Mouse (Mus musculus) brain, embryonic 14.5 days (tissue): Measurements from ENCODE around the gene Kyat3. TPM values are rescaled to one million over a fixed set of nuclear protein-coding genes. Genes with fewer than 3 reads are reported as not detected.

ENCODE experiments used
- DNase-seq: peaks from one replicate; pipeline ENCODE4 v3.0.0-alpha.2; 2011; ENCODE audit warnings: low read depth
- CTCF ChIP-seq: fragments of 200-500 bp; IDR thresholded peaks from 2 replicates; pipeline ENCODE4 v1.5.1; 2012; ENCODE audit warnings: inconsistent platforms, mild to moderate bottlenecking, moderate library complexity, borderline replicate concordance; ENCODE audit not compliant: insufficient read depth, insufficient read length; ENCODE audit errors: extremely low read depth
- POLR2A ChIP-seq: fragments of 200-500 bp; IDR thresholded peaks from 2 replicates; pipeline ENCODE4 v1.6.1; 2012; ENCODE audit warnings: mild to moderate bottlenecking, inconsistent platforms, borderline replicate concordance; ENCODE audit not compliant: poor library complexity, insufficient read depth, insufficient read length, severe bottlenecking; ENCODE audit errors: extremely low read depth
- polyA plus RNA-seq: library from polyadenylated mRNA; depleted of rRNA; stranded (reverse); fragments of >200 nt; gene quantifications from 2 replicates; pipeline ENCODE4 v1.2.3, GENCODE M21; 2012; rRNA removed

The Kyat3 gene
- polyA plus RNA-seq, 1 experiment = 3.2 TPM

DNA sequence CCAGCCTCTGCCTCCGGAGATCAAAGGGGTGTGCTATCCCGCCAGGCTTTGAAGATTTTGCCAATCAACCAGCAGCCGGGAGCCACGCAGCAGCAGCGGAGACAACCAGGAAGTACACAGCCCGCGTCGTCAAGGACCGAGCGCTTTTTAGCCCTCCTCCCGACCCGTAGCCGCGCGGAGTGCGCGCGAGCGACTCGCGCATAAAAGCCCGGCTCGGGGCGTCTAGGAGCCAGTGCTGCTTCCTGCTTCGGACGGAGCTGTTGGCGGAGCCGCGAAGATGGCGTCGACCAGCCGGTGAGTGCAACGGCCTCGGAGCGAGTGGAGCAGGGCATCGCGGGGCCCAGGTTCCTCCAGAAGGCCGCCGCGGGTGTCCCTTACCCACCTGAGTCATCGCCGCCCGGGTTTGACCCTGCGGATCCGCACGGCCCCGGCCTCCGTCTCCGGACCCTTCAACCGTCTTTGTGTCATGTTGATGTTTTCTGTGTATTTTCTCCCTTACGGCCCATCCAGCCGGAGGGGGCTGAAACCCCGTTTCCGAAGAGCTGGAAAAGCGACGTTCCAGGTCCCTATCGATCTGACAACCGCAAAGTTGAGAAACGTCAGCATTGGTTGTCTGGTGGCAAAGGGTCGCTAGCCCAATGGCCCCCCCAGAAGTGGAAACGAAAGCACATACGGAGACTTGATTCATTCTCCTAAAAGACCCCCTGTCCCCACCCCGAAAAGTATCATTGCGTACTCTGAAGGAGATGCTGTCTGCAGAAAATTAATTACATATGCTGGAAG, 64.3 kb downstream of the Kyat3 start, which contains the start of gene Gtf2b:
TSS of gene Gtf2b (plus strand) at position 51 of the 783 bp plus-strand sequence.
- DNase-seq = peak; percentile 97
- no peak for TF ChIP-seq CTCF
- peak; percentile 96 for TF ChIP-seq POLR2A

DNA sequence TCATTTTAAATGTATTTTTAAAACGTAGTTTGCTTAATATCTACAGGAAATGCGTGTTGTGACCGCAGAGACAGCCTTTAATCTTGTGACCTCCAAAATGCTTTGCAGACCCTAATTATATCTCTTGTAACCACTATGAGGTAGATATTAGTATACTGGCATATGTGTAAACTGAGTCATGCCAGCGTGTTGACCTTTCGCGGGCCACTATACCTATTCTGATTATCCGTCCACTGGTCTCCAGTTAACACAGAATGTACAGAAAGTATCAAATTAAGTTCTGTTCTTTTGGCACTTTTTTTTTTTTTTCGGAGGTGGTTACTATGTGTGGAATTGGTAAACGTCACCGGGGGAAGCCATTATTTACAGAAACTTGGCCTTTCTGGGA, 64.9 kb downstream of the Kyat3 start:
- DNase-seq = no peak
- no peak for TF ChIP-seq POLR2A
- TF ChIP-seq CTCF = no peak

DNA sequence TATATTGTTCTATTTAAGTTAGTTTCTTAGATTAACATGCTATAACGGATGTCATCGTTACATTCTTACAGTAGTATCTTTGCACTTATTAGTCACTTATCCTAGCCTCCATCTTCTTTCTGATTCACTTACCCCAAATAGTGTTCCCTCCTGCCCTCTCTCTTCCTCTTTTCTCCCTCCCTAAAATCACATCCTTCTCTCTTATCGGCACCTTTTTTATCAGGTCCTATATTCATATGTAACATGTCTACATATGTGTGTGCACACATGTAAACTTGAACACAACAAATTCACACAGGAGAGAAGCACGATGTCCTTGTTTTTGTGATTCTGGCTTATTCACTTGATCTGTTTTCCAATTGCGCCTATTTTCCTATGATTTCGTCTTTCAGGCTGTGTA, 67.6 kb downstream of the Kyat3 start:
- TF ChIP-seq POLR2A (no peak), CTCF (no peak)
- DNase-seq = no peak

DNA sequence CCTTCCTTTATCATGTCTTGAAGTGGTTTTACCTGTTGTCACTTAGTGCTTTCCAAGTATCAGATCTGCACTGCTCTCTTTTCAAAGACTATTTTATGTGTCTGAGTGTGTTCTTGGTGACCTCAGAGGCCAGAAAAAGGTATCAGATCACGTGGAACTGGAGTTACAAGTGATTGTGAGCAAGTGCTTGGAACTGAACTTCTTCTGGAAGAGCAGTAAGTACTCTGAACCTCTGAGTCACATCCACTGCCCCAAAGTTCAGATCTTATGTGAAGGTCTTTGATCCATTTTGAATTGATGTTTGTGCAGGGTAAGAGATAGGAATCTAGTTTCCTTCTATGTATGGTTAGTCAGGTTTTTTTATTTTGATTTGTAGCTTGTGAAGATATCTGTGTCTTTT, 69.7 kb downstream of the Kyat3 start:
- TF ChIP-seq POLR2A (no peak), CTCF (no peak)
- no peak for DNase-seq

DNA sequence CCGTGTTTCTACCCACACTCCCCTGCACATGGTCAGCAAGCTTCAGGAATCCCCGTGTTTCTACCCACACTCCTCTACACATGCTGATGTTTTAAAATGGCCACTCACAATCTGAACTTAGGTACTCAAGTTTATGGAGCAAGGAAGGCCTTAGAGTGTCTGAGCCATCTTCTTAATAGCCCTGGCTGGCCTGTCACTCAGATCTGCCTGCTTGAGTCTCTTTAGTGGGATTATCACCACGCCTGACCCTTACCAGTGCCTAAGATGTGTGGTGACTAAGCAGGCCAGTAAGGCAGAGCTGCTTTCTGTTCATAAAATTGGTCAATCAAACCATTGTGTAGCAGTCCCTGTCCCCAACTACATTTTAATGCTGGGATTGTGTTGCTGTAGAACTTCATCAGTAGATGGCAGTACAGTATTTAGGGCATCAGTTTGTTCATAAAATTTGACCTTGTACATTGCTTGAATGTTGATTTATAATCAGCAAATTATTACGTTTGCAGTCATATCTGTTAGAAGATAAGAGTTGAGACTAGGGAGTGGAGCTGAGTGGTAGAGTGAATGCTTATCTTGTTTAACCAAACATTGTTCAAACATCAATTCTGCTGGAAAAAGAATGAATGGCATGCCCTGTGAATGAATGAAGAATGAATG, 72.8 kb downstream of the Kyat3 start:
- no peak for DNase-seq
- TF ChIP-seq CTCF (no peak), POLR2A (no peak)

DNA sequence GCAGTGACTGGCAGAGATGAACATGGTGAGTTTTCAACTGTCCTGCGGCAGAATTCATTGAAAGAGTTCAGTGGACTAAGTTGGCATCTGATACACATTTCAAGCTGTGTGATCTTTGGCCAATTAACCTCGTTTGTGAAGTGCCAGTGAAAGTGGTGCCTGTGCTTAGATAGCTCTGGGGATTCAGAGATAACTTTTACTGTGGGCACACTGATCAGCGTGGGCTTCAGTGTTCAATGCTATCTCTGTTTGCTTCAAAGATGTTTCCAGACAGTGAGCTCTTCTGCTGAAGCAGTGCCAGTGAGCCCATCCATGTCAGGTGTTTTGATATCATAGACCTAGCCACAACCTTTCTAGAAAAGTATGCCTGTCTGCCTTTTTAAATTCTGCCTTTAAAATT, 76.4 kb downstream of the Kyat3 start:
- no peak for DNase-seq
- no peak for TF ChIP-seq CTCF
- no peak for TF ChIP-seq POLR2A

DNA sequence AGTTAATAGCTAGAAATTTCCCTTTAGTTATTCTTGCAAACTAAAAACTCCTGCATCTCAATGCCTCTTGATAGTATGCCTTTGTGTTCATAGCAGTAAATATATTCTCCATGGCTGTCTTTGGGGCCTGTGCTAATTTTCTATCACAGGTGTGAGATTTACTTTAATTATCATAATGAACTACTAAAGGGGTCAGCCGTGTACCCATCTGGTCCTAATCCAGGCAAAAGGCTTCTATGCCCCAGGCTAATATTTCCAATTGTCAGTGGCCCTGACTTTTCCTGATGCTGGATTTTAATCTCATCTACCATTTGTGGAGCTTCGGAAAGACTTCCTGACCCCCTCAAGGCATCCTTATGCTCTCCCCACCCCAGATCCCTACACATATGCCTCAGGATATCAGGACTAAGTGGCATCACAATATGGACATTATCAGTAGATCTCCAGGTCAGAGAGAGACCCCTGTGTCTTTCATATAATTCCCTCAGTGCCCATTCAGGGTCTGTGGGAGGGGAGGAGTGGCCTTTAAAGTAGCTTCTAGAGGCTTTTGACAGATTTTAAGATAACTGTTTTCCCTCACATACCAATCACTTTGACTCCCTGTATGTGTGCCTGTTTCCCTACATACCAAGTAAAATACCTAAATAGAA, 85.7 kb downstream of the Kyat3 start:
- DNase-seq = no peak
- TF ChIP-seq POLR2A (no peak), CTCF (no peak)

DNA sequence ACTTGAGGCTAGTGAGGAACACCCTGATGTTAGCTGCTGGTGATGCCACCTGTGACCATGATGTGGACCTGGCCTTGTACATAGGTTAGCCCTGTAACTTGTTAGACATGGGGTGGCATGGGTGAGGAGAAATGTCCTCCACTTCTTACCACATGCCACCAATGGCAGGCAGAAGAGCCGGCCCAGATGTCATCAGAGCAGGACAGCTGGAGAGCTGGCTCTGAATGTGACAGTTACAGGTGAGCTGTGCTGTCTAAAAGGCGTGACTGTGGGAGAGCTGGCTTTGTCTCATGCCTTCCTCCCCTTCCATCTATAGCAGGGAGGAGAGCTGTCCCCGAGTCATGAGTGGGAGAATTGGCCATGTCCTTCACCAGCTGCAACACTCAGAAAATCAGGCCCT, 94.7 kb downstream of the Kyat3 start:
- no peak for DNase-seq
- TF ChIP-seq CTCF = no peak
- TF ChIP-seq POLR2A = no peak

Other genes starting within 250 kb of the Kyat3 start
- 0.10 and 0.11 TPM in 2 replicates for gene Gbp5, start 207.1 kb upstream of the Kyat3 start, polyA plus RNA-seq
- gene Gbp7, start 170.7 kb upstream of the Kyat3 start, polyA plus RNA-seq = 0.30 and 0.62 TPM in 2 replicates
- 0.62 and 1.1 TPM in 2 replicates for gene Gbp3, start 141.0 kb upstream of the Kyat3 start, polyA plus RNA-seq
- not detected in 2 replicates for gene Gbp2b, start 106.2 kb upstream of the Kyat3 start, polyA plus RNA-seq
- gene Gbp2, start 80.4 kb upstream of the Kyat3 start, polyA plus RNA-seq = 0.25 and 0.75 TPM in 2 replicates
- gene Gtf2b, start 64.0 kb downstream of the Kyat3 start, polyA plus RNA-seq = 58.3 and 69.3 TPM in 2 replicates
- 19.6 TPM in 2 replicates for gene Pkn2, start 181.0 kb downstream of the Kyat3 start, polyA plus RNA-seq